ENCODE assay signal across 8 mouse cellular contexts in the genomic region with DNA sequence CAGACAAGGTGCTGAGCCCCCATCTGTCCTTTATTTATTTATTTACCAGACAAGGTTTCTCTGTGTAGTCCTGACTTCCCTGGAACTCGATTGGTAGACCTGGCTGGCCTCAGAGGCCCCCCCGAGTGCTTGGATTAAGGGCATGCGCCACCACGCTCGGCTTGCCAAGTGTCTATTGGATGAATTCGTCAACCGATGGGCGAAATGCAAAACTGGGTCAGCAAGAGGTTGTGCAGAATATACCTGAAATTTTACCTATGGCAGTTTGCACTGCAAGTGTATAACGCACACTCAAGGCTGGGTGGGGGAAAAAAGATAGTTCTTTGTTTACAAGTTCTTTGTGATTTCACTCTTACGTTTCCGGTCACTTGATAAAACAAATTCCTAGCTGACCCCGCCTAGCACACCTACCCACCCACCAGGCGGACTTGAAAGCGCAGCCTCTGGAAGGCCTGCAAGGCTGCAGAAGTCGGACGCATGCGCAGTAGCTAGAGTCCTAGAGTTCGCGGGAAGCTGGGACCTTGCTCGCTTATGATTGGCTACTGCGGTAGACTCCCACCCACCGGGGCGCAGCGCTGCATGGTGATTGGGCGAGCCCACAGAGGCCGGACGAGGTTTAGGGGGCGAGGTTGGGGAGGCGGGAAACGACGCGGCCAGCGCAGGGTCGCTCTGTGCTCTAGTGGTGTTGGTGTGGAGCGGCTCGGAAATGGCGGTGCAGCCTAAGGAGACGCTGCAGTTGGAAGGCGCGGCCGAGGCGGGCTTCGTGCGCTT. TPM values are rescaled to one million over a fixed set of nuclear protein-coding genes. Genes with fewer than 3 reads are reported as not detected.
DNase-seq lines count a peak whose midpoint lies in the region; ATAC-seq lines count a peak whose summit lies in the region.

TSS of gene Msh2 (plus strand) at position 441 of the 771 bp plus-strand sequence.

- H3K4me3 ChIP-seq in intestine, embryonic 14.5 days (ENCODE audit: low read depth, low read length) = peak within 1 kb of the TSS; percentile 75

- intact Hi-C loops in left cerebral cortex, postnatal 14 days (cut with DNase I) = no loop called here

- H3K27me3 ChIP-seq in intestine, embryonic 14.5 days (replicated peaks; ENCODE audit: control insufficient read depth, insufficient read depth, low read length) = no peaks in the 10 kb centered on the region

- under 1% methylated on average over 41 of the region's 44 CpGs for WGBS in intestine, embryonic 14.5 days

- no peaks in the 10 kb centered on the region for H3K9me3 ChIP-seq in intestine, embryonic 14.5 days (ENCODE audit: control insufficient read depth, low read length)

- peak within 1 kb of the TSS; percentile 76 for H3K27ac ChIP-seq in intestine, embryonic 14.5 days (ENCODE audit: low read depth)

- peaks cover 10% of the 10 kb centered on the region for H3K4me1 ChIP-seq in intestine, embryonic 14.5 days (replicated peaks; ENCODE audit: control insufficient read depth, insufficient read depth, low read length)

- peak within 1 kb of the TSS; percentile 67 for H3K9ac ChIP-seq in intestine, embryonic 14.5 days (ENCODE audit: low read length)

- no peaks in the 10 kb centered on the region for H3K36me3 ChIP-seq in intestine, embryonic 14.5 days (ENCODE audit: control insufficient read depth, insufficient read depth, low read length)

- DNase-seq in adrenal gland, adult 18-20 months (ENCODE audit: low spot score in 2 of 2) = peak; percentile 94 to 95
- DNase-seq in embryo, embryonic 11 days = peak; percentile 100
- DNase-seq in gastrocnemius, postnatal 25 days = peak; percentile 97
- peak; percentile 98 for DNase-seq in intestine, embryonic 14.5 days (ENCODE audit: low spot score)
- peak; percentile 95 to 98 for DNase-seq in left cerebral cortex, postnatal 14 days (ENCODE audit: low spot score in 2 of 2)
- DNase-seq in mesoderm, embryonic 11.5 days (ENCODE audit: low read depth, low spot score) = peak; percentile 100
- DNase-seq in right cerebral cortex, postnatal 36 days (ENCODE audit: low spot score in 2 of 2) = peak; percentile 96
- peak; percentile 98 for DNase-seq in yolk sac, embryonic 10.5 days (ENCODE audit: low spot score)

- H3K4me2 ChIP-seq in intestine, embryonic 14.5 days (ENCODE audit: low read length) = peak within 1 kb of the TSS; percentile 66

- peak; percentile 99 for ATAC-seq in intestine, embryonic 14.5 days (replicated peaks; ENCODE audit: low FRiP score, low TSS enrichment, low read depth)

RNA-seq across cellular contexts. Expression of gene Msh2, which starts in this region (rescaled TPM):
- 10 to 100 TPM; 11.6 to 13.8 TPM for total RNA-seq in adrenal gland, adult 18-20 months (2021)
- total RNA-seq in gastrocnemius, postnatal 25 days (2021) = 1 to 10 TPM; 7.8 to 9.5 TPM
- polyA plus RNA-seq in intestine, embryonic 14.5 days (2014; fragmentation: Nextera tagmentation; extraction: Ambion mirVana) = 57.9 and 64.1 TPM in 2 replicates
- total RNA-seq in left cerebral cortex, postnatal 14 days (2021) = 10 to 100 TPM; 29.8 to 31.2 TPM

Comparison
In these comparisons a context has a peak if more than half of its experiments do, and no peak if none do; other contexts are left out.
1. Peak in every context shown above with its lines: DNase-seq, ATAC-seq, H3K4me3 ChIP-seq and H3K27ac ChIP-seq.